Mouse (Mus musculus): Measurements from ENCODE around the gene Rbfox3.

Gene Rbfox3

DNA sequence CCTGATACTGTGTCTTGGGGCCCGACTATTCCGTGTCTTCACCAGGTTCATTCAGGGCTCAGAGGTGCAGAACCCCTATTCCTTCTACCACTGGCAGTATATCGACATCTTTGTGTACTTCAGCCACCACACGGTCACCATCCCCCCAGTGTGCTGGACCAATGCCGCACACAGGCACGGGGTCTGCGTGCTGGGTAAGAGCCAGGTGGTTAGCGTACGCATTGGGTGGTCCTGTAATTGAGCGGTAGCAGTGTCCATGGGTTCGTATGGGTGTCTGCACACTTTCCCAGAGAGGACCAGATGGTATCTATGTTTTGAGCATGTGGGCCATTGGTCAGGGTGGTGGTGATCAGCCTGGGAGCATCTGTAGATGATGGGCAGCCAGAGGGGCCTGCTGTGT is 430.2 kb downstream of the Rbfox3 start:
- DNase-seq (ENCODE audit: low spot score in 2 of 2), result no peak

DNA sequence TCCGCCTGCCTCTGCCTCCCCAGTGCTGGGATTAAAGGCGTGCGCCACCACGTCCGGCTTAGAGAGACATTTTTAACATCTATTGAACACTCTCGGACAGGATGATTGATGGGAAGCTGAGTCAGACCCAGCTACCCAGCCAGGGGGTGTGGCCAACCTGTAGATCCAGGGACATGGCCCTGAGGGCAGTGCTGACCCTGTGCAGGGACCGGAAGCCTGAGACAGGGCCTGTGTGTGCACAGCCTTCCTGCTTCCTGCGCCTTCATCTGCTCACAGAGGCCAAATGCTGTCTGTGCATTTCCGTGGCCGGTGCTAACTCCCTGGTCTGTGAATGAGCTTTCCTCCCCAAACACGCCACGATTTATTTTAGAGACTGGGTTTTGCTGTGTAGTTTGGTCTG is 431.6 kb downstream of the Rbfox3 start:
- DNase-seq (ENCODE audit: low spot score in 2 of 2), result no peak

DNA sequence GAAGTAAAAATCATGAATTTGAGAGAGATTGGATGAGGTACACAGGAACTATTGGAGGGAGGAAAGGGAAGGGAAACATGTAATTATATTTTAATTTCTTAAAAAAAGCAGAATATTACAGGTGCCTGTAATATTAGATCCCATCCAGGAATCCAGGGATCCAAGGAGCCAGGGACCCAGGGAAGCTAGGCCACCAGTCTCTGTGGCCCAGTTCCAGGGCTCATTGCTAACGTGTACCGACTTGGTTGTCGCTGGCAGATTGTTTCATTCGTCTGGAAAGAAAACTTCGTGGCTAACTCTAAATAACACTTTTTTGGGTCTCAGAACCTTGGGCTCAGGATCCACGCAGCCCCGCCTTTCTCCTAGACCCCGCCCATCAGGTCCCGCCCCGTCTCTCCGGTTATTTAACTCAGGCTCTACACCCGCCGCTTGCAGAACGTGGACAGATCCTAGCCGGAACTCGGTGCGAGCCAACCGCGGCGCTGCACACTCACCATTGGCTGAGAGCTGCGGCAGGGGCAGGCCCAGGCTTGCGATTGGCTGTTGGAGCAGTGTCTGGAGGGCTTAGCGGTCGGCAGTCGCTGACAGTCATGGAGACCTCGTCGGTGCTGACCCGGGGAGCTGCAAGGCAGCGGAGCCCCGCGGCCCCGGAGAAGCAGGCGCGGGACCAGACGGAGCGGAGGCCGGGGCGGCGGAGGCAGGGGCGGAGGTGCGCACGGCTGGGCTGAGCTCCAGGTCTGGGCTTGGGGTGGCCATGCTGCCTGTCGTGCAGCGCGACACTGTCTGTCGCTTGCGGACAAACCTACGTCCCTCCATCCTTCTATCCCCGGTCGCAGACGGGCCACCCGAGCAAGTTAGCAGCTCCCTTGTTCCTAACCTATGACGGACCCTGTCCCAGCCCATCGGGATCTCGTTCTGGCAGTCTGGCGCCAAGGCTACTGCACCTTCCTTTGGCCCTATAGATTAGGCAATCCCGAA is 434.7 kb downstream of the Rbfox3 start, which contains the start of gene Engase:
Gene Engase, plus strand, starts transcription at position 434 of the 978 bp plus-strand sequence.
- peak; percentile 98 for DNase-seq (ENCODE audit: low spot score in 2 of 2)

DNA sequence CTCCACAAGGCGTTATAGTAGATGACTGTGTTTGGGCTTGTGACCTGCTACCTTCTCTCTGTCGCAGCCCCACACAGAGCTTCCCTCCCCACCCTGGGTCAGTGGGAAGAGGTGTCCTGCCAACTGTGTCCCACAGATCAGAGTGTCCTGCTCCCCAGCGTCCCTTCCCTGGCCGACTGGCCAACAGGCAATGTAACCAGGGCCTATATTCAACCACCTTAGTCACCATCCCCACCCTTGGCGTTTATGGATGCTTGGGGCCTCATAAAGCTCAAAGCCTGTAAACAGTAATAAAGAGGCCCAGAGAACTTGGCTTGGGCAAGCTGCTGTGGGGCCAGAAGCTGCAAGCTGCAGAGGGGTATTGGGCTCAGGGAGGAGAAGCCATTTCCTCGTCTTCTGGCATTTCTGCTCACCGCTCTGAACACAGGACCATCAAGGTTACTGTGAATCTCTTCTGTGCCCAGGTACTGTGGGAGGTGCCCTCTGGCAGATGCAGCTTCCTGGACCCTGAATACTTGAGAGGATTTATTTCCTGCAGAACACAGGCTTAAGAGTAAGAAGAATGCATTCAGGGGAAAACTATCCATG is 435.8 kb downstream of the Rbfox3 start:
- no peak for DNase-seq (ENCODE audit: low spot score in 2 of 2)

DNA sequence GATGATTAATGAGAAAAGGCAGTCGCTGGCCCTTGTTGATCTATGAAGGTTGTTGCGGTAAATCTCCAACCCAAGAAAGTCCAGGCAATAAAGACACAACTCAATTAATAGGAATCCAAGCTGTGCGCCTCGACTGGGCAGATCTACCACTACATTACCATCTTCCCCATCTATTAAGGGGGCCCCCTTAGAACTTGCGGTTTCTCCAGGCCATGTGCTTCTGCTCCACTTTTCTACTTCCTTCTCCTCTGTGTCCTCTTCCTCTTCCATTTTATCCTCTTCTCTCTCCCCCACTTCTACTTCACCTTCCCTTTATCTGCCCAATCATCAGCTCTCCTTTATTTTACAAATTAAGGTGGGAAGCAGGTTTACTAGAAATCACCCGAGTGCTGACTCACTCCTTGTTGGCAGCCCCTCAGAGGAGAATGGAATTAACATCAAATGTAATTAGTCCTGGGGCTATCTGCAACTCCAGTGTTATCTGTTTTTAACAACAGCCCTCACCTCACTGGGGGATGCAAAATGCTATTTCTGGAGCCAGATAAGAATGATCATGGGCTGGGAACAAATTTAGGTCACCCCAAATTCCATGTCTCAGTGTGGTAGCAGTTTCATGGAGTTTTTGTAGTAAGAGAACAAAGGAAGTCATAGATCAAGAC is 437.4 kb downstream of the Rbfox3 start:
- DNase-seq (ENCODE audit: low spot score in 2 of 2), result no peak

DNA sequence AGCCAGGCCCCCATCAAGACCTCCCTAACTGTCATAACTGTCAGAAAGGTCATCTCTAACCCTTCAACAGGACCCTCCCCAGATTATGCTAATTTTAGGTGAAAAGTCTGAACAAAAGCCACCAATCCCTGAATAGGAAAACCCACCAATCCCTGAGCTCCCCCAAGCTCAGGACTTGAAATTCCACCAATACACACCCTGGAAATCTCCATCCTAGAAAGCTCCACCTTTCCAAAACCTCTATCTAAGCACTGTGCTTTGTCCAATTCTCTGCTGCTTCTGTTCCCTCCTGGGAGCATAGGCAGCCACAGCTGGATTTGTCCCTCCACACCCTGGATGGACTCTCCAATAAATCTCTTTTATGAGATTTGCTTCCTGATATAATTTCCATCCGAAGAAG is 438.2 kb downstream of the Rbfox3 start:
- DNase-seq (ENCODE audit: low spot score in 2 of 2), result no peak

DNA sequence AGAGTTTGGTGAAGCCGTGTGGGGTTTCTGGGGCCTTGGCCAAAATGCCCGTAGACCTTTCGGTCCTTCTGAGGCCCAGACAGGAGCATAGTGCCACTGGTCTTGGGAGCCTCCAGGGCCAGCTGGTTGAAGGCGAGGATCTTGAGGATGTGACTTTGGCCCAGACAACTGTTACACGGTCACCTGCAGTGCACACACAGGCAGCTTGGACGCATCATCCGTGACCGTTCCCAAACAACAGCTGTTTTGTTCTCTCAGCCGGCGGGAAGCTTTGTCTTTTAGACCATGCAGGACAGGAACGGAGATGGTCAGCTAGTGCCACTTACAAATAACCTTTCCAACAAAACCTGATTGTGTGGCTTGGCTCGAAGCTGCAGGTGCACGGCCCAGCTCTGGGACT is 439.7 kb downstream of the Rbfox3 start:
- no peak for DNase-seq (ENCODE audit: low spot score in 2 of 2)

DNA sequence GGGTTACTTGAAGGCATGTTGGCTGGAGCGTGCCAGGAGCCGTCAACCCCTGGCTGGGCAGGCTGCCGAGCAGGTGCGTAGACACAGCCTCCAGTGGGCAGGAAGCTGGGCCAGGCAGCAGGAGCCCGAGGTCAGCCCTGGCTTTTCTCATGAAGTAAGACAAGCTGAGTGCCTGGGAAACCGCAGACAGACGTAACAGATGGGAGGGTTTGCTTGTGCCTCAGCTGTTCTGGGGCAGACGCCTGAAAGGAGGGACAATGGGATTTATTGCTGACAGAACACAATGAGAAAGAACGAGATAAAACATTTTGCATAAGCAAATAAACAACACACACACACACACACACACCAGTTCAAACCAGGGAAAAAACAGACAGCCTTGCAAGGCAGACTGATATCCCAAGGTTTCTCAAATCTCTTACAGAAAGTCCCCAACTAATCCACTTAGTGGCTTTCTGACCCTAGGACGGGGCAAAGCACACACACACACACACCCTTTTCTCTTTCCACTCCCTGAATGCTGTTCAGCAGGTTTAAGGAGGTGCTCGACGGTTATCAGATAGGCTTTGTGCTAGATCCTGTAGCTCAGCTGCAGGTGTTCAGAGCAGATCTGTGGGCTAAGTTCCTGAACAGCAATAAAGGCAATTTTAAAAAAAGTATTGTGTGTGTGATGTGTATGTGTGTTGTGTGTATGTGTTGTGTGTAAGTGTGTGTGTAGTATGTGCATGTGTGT is 441.0 kb downstream of the Rbfox3 start:
- DNase-seq (ENCODE audit: low spot score in 2 of 2), result no peak

DNA sequence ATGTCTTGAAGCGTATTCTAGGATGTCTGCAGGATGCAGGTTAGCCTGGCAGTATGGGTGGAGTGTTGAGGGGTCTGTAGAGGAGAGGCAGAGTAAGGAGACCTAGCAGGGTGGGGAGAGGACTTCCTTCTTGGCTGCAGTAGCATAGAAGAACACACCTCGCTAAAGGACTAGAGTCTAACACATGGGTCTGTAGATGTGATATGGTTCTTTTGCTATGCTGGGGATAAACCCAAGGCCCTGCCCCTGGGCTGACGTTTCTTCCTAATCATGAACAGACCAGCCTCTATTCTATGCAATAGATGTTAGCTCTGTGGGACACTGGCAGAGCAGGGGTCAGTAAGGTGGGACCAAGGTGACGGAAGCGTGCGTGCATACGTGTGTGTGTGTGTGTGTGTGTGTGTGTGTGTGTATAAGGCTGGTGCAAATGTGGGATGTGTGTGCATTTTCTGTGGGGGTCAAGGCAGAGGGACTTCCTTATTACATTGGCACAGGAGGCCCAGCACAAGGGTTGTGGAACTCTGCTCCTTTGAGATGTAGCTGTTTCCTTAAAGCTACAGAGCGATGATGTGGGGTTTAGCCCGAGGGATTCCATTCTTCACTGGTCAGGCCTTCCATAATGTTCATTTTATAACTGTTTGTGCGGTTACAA is 441.8 kb downstream of the Rbfox3 start:
- DNase-seq (ENCODE audit: low spot score in 2 of 2), result no peak

DNA sequence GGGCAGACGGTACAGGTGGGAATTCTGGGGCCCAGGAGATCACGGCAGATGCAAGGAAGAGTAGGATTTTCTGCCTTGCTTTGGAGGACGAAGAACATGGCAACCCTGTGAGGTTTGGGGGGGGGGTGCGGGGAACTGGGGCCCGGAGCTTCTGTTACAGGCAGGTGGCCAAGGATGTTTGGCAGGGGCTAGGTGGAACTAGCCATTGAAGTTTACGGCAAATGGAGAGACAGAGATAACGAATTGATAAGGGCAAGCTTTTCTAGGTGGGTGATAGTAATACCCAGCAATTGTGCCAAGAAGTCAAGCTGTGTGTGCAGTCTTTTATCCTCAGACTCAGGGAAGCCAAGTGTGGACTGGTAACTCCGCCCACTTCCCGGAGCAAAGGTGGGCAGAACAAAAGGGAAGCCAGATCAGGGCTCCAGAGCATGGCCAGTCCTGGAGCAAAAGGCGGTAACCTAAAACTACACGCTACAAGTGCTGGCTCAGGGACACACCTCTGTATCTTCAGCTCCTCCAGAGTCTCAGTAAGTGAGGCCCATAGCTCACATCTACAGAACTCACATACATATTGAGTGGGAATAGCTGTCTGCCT is 443.9 kb downstream of the Rbfox3 start:
- no peak for DNase-seq (ENCODE audit: low spot score in 2 of 2)

DNA sequence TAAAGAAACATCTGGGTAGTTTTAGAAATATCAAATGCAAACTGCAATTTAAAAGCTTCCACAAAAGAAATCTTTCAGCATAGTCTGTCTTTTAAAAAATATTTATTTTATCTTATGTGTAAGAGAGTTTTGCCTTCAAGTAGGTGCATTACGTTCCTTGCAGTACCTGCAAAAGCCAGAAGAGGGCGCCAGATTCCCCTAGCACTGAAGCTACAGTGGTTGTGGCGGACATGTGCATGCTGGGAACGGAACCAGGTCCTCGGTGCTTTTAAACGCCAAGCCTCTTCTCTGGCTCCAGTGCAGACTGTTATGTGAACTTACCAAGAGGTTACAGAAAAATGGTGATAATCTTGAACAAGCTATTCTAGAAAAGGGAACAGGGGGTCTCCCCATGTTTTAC is 451.1 kb downstream of the Rbfox3 start:
- DNase-seq (ENCODE audit: low spot score in 2 of 2), result no peak

DNA sequence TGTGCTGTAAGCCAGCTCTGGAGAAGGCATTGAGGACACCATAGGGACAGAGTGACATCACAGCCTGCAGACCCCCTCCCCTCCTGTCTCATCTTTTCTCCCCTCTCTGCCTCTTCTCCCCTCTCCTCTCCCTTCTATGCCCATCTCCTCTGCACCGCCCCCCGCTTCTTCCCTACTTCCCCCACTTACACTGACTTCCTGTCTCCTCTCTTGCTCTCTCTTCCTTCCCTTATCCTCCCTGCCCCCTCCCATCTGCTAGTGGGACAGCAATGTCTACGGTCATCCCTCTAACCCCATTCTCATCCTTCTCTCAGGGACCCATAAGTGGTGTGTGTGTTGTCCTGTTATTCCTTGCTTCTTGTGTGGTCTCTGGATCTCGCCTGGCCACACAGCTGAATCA is 451.9 kb downstream of the Rbfox3 start:
- DNase-seq (ENCODE audit: low spot score in 2 of 2), result no peak

DNA sequence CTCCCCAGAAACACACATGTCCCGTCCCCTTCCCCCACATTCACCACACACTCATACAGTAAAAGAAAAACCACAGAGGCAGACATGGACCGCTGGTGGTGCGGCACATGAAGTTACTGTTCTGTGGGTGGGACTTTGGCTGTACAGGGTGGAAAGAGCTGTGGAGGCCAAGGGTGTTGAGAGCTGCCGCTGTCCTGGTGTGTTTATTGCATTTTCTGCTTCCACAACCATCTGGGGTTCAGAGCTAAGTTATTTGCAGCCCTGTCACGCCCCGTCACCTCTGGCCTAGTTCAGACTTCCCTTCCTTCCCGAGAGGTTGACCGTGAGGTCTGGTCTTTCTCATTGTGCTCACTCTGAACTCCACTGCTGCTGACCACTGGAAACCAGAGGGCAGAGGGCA is 452.3 kb downstream of the Rbfox3 start:
- no peak for DNase-seq (ENCODE audit: low spot score in 2 of 2)

DNA sequence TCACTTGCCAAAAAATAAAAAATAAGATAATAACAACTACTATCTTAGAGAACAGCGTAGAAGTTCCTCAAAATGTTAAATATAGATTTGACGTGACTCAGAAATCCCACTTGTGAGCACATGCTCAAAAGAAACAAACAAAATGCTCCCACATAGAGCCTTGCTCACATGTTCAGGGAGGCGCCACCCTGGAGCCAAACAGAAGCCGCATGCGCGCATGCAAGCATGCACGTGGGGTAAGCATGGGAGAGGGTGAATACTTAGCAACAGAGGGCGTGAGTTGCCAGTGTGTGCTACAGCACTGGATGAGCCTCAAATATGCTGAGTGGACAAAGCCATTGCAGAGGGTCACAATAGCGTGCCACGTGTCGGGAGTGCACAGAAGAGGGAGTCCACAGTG is 454.5 kb downstream of the Rbfox3 start:
- DNase-seq (ENCODE audit: low spot score in 2 of 2), result peak; percentile 68 to 77

DNA sequence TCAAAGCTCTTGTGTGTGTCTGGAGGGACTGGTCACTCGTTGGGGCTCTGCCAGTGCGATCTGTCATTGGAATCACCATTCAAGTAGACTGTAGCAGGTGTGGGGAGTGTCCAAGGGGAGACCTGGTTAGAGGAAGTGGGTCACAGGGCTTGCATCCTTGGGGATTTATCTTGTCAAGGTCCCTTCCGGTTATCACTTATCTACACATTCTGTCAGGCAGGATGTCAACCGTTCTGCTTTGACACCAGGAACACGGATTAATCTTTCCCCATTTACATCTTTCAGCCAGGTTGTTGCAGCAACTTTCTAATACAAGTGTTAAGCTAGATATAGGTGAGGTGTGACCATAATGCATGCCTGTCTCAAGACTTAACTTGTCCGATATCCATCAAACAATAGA is 455.6 kb downstream of the Rbfox3 start:
- no peak for DNase-seq (ENCODE audit: low spot score in 2 of 2)

DNA sequence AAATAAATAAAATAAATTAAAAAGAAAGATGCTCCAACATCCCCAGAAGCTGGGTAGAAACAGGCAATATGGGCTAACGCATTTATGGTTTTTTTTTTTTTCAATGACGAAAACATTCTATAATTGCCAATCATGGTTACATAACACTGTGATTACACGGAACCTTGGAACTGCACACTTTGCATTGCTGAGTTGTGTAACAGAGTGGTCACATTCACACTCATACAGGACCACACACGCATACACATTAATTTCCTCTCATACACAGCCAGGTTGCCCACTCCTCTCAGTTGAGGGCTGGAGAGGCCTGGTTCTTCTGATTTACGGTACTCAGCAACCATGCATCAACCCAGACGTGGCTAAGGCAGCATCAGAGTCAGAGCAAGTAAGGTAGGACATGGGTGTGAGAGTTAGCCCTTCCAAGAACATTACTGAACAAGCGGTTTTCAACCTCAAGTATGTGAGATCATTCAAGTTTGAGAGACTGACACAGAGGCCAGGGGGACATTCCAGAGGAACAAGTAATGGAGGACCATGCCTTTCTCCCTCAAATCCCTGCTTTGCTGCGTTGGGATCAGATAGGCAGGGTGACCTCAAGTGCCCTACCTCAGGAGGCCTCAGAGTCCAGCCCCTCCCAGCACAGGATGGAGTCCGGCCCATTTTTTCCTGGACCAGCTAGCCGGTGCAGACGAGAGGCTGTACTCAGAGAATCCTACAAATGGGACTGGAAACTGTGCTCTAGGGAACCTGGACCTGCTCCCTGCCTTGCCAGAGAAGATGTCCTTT is 457.3 kb downstream of the Rbfox3 start:
- no peak for DNase-seq (ENCODE audit: low spot score in 2 of 2)

DNA sequence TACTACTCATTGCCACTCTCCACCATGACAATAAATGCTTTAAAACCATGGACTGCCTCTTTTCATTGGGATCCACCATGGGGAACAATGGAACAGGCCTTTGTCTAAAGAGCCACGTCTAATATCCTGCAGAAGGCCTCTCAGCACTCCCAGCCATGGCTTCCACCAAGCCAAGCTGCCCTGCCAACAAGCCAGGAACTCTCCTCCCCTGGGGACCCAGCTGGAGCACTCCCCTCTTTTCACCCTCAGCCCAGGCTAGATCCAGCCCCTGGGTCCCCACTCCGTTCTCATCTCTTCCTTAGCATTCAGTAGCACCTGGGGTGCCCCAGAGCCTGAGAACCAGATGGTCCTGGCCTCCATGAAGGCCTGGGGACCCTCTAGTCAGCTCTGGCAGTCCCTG is 458.4 kb downstream of the Rbfox3 start:
- DNase-seq (ENCODE audit: low spot score in 2 of 2), result no peak

DNA sequence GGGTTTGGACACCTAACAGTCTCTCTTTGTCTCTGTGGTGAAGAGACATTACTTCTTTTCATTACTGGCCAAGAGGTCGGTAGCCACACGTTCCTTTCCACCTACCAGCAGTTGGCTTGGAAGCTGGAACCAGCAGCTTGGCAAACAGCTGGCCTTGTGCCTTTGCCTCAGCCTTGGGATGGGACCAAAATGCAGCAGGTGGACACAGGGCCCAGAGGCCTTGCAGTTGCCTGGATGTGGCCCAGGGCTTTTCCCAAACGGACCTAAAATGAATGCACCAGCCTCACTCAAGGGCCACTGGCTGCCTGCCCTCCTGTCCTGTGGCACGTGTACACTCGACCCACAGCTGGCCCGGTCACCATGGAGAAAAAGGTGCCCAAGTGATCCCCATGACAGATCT is 460.2 kb downstream of the Rbfox3 start:
- DNase-seq (ENCODE audit: low spot score in 2 of 2), result no peak

DNA sequence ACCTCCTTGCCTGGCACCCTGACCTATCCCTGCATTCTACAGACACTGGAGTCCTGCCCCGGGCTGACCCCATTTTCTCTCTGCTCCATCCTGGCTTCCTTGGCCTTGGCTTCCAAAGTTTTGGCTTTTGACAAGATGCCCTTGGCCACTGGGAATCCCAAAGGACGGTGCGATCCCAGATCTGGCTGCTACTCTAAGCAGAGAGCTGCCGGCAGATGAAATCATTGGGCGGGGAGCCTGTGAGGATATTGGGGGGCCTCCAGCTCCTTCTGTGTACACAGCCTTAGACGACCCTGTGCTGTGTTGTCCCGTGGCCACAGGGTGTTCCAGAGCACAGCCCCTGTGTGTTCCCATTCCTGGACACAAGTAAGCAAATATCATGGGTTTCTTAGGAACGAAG is 463.0 kb downstream of the Rbfox3 start:
- DNase-seq (ENCODE audit: low spot score in 2 of 2), result no peak

DNA sequence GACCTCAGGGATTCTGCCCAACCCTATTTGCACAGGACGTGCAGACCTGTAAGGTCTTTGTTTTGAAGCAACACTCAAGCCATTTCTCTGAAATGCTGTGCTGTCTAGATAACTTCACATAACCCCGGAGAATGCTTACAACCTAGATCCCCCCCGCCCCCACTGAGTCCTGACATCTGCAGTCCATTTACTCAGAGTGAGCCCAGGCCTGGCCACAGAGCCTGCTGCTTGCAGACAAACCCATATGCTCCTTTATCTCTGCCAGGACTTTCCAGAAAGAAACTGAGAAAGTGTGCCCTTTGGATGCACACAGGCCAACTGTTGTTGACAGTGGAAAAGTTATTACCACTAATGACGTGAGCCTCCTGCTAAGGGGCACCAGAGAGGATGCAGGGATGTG is 464.1 kb downstream of the Rbfox3 start:
- no peak for DNase-seq (ENCODE audit: low spot score in 2 of 2)

Measured in right cerebral cortex, adult 2 months (tissue).